Mouse (Mus musculus): ENCODE measurements around the gene Gm20479. TPM values are rescaled to one million over a fixed set of nuclear protein-coding genes. Genes with fewer than 3 reads are reported as not detected.

Gene Gm20479
- polyA plus RNA-seq, 1 experiment from 2014 or later = 0.35 TPM

- Histone ChIP-seq H3K4me1 (peaks cover 27% of the 10 kb centered on the region), H3K36me3 (0 out of 2 replicates have a peak, but pooled peaks cover 6% of the 10 kb centered on the region), H3K4me3 (replicated peaks) (0 out of 2 replicates have a peak overlapping the region, but pooled peaks have one; percentile 78), H3K9ac (no peak overlapping the region), H3K27me3 (peaks cover 7% of the 10 kb centered on the region), H3K27ac (replicated peaks) (no peak overlapping the region), H3K4me2 (replicated peaks) (peak overlapping the region; percentile 78), H3K9me3 (replicated peaks) (no peaks in the 10 kb centered on the region)
- ATAC-seq (ENCODE audit: insufficient number of reproducible peaks, low FRiP score, low TSS enrichment, low read depth) = no peak
- WGBS = 24% methylated on average over 6 of the region's 6 CpGs
Observed at GRCm38 (mm10) chr7:27354144-27354543, 3.1 kb downstream of the Gm20479 start.

- H3K36me3 ChIP-seq = peaks cover 44% of the 10 kb centered on the region
Observed at GRCm38 (mm10) chr7:27345444-27345843, 11.8 kb downstream of the Gm20479 start.

GRCm38 (mm10) chr7:27342595-27342994 is 14.6 kb downstream of the Gm20479 start:
- H3K4me2 ChIP-seq (replicated peaks) = no peak overlapping the region
- H3K4me1 ChIP-seq = peaks cover 4% of the 10 kb centered on the region
- H3K4me3 ChIP-seq (replicated peaks) = no peak overlapping the region
- no peak overlapping the region for H3K9ac ChIP-seq
- WGBS = 54% methylated on average over 4 of the region's 4 CpGs
- peaks cover 27% of the 10 kb centered on the region for H3K36me3 ChIP-seq
- no peaks in the 10 kb centered on the region for H3K9me3 ChIP-seq (replicated peaks)
- no peak for ATAC-seq (ENCODE audit: insufficient number of reproducible peaks, low FRiP score, low TSS enrichment, low read depth)
- peaks cover 7% of the 10 kb centered on the region; the same call in 1 of the 2 replicates for H3K27me3 ChIP-seq
- H3K27ac ChIP-seq (replicated peaks) = no peak overlapping the region

More at GRCm38 (mm10) chr7:27345444-27345843, 11.8 kb downstream of the Gm20479 start:
- no peak for ATAC-seq (ENCODE audit: insufficient number of reproducible peaks, low FRiP score, low TSS enrichment, low read depth)
- Histone ChIP-seq H3K4me3 (replicated peaks) (no peak overlapping the region), H3K27ac (replicated peaks) (no peak overlapping the region), H3K27me3 (no peaks in the 10 kb centered on the region), H3K9ac (no peak overlapping the region), H3K4me1 (no peaks in the 10 kb centered on the region), H3K9me3 (replicated peaks) (no peaks in the 10 kb centered on the region), H3K4me2 (replicated peaks) (no peak overlapping the region)
- 23% methylated on average over 6 of the region's 6 CpGs for WGBS

- no peak overlapping the region for H3K9ac ChIP-seq
- H3K4me1 ChIP-seq = peaks cover 33% of the 10 kb centered on the region
- 35% methylated on average over 7 of the region's 7 CpGs for WGBS
- no peak overlapping the region for H3K27ac ChIP-seq (replicated peaks)
- H3K27me3 ChIP-seq = peaks cover 22% of the 10 kb centered on the region
- peaks cover 14% of the 10 kb centered on the region for H3K36me3 ChIP-seq
- no peak overlapping the region for H3K4me3 ChIP-seq (replicated peaks)
- H3K4me2 ChIP-seq (replicated peaks) = no peak overlapping the region
- no peak for ATAC-seq (ENCODE audit: insufficient number of reproducible peaks, low FRiP score, low TSS enrichment, low read depth)
- H3K9me3 ChIP-seq (replicated peaks) = no peaks in the 10 kb centered on the region
Observed at GRCm38 (mm10) chr7:27339519-27339918, 17.7 kb downstream of the Gm20479 start.

GRCm38 (mm10) chr7:27339114-27339513 is 18.1 kb downstream of the Gm20479 start:
- H3K27me3 ChIP-seq = peaks cover 26% of the 10 kb centered on the region
- WGBS = 76% methylated on average over 4 of the region's 4 CpGs
- no peak for ATAC-seq (ENCODE audit: insufficient number of reproducible peaks, low FRiP score, low TSS enrichment, low read depth)

GRCm38 (mm10) chr7:27337175-27337853 is 19.9 kb downstream of the Gm20479 start, which contains the start of gene Ltbp4:
TSS of gene Ltbp4 (minus strand) at chr7:27337692.
- 1% methylated on average over 34 of the region's 36 CpGs for WGBS
- Histone ChIP-seq H3K9me3 (replicated peaks) (no peaks in the 10 kb centered on the region), H3K4me1 (peaks cover 55% of the 10 kb centered on the region), H3K4me2 (replicated peaks) (peak within 1 kb of the TSS; percentile 78), H3K27me3 (peaks cover 31% of the 10 kb centered on the region), H3K27ac (replicated peaks) (no peak within 1 kb of the TSS), H3K4me3 (replicated peaks) (peak within 1 kb of the TSS; percentile 49), H3K9ac (peak within 1 kb of the TSS; percentile 24; the same call in 1 of the 2 replicates), H3K36me3 (peaks cover 7% of the 10 kb centered on the region; the same call in 1 of the 2 replicates)
- no peak for ATAC-seq (ENCODE audit: insufficient number of reproducible peaks, low FRiP score, low TSS enrichment, low read depth)

More at GRCm38 (mm10) chr7:27339114-27339513, 18.1 kb downstream of the Gm20479 start:
- Histone ChIP-seq H3K4me2 (replicated peaks) (no peak overlapping the region), H3K36me3 (peaks cover 11% of the 10 kb centered on the region; the same call in 1 of the 2 replicates), H3K4me1 (peaks cover 37% of the 10 kb centered on the region), H3K9me3 (replicated peaks) (no peaks in the 10 kb centered on the region), H3K27ac (replicated peaks) (no peak overlapping the region), H3K4me3 (replicated peaks) (no peak overlapping the region), H3K9ac (no peak overlapping the region)

GRCm38 (mm10) chr7:27335928-27336823 is 21.0 kb downstream of the Gm20479 start:
- peak; percentile 81 for ATAC-seq (ENCODE audit: insufficient number of reproducible peaks, low FRiP score, low TSS enrichment, low read depth)
- H3K9me3 ChIP-seq (replicated peaks) = no peaks in the 10 kb centered on the region
- peaks cover 66% of the 10 kb centered on the region for H3K4me1 ChIP-seq
- no peaks in the 10 kb centered on the region for H3K36me3 ChIP-seq
- H3K4me2 ChIP-seq (replicated peaks) = peak overlapping the region; percentile 78
- H3K9ac ChIP-seq = peak overlapping the region; percentile 28; the same call in 1 of the 2 replicates
- H3K27me3 ChIP-seq = peaks cover 31% of the 10 kb centered on the region
- under 1% methylated on average over 47 of the region's 47 CpGs for WGBS
- peak overlapping the region; percentile 55 for H3K27ac ChIP-seq (replicated peaks)
- H3K4me3 ChIP-seq (replicated peaks) = peak overlapping the region; percentile 49

GRCm38 (mm10) chr7:27335011-27335720 is 22.1 kb downstream of the Gm20479 start:
- H3K36me3 ChIP-seq = no peaks in the 10 kb centered on the region
- no peaks in the 10 kb centered on the region for H3K9me3 ChIP-seq (replicated peaks)
- H3K27me3 ChIP-seq = peaks cover 36% of the 10 kb centered on the region
- no peak overlapping the region for H3K9ac ChIP-seq
- H3K4me3 ChIP-seq (replicated peaks) = peak overlapping the region; percentile 53; the same call in 1 of the 2 replicates
- WGBS = 59% methylated on average over 15 of the region's 15 CpGs
- no peak overlapping the region; the same call in 1 of the 2 replicates for H3K27ac ChIP-seq (replicated peaks)
- no peak for ATAC-seq (ENCODE audit: insufficient number of reproducible peaks, low FRiP score, low TSS enrichment, low read depth)
- H3K4me1 ChIP-seq = peaks cover 76% of the 10 kb centered on the region
- H3K4me2 ChIP-seq (replicated peaks) = peak overlapping the region; percentile 90; the same call in 1 of the 2 replicates

- Histone ChIP-seq H3K4me2 (replicated peaks) (peak overlapping the region; percentile 90), H3K27me3 (peaks cover 40% of the 10 kb centered on the region), H3K36me3 (no peaks in the 10 kb centered on the region), H3K9me3 (replicated peaks) (no peaks in the 10 kb centered on the region), H3K9ac (no peak overlapping the region), H3K27ac (replicated peaks) (peak overlapping the region; percentile 48), H3K4me3 (replicated peaks) (peak overlapping the region; percentile 53), H3K4me1 (peaks cover 83% of the 10 kb centered on the region)
- no peak for ATAC-seq (ENCODE audit: insufficient number of reproducible peaks, low FRiP score, low TSS enrichment, low read depth)
- WGBS = 6% methylated on average over 32 of the region's 32 CpGs
Observed at GRCm38 (mm10) chr7:27334405-27334911, 22.8 kb downstream of the Gm20479 start.

- H3K27me3 ChIP-seq = peaks cover 45% of the 10 kb centered on the region
- H3K4me1 ChIP-seq = peaks cover 93% of the 10 kb centered on the region
- H3K4me3 ChIP-seq (replicated peaks) = peak overlapping the region; percentile 53
- peak overlapping the region; percentile 55 for H3K9ac ChIP-seq
- H3K36me3 ChIP-seq = no peaks in the 10 kb centered on the region
- peak overlapping the region; percentile 90 for H3K4me2 ChIP-seq (replicated peaks)
- no peak for ATAC-seq (ENCODE audit: insufficient number of reproducible peaks, low FRiP score, low TSS enrichment, low read depth)
- H3K27ac ChIP-seq (replicated peaks) = peak overlapping the region; percentile 87
- no peaks in the 10 kb centered on the region for H3K9me3 ChIP-seq (replicated peaks)
- under 1% methylated on average over 39 of the region's 77 CpGs for WGBS
Observed at GRCm38 (mm10) chr7:27333316-27333941, 23.8 kb downstream of the Gm20479 start.
